Mouse (Mus musculus) myocyte (in vitro differentiated cells): ENCODE measurements at regions not wholly inside any gene's neighbourhood (a gene's known extent, or its start where the extent isn't known, plus 50 kb on each side); places are given as distances from the start of the nearest gene placed in this dataset.

ENCODE experiments used
- H3K27me3 ChIP-seq: one replicate; pipeline ENCODE4 v1.6.1; 2011; ENCODE audit not compliant: control insufficient read depth, insufficient read depth, insufficient read length
- H3K36me3 ChIP-seq: one replicate; pipeline ENCODE4 v1.6.1; 2011; ENCODE audit not compliant: control insufficient read depth, insufficient read depth
- H3K4me2 ChIP-seq: one replicate; pipeline ENCODE4 v1.6.1; 2011; ENCODE audit warnings: low read depth, control low read depth
- H3K4me3 ChIP-seq: one replicate; pipeline ENCODE4 v1.5.1; 2011; ENCODE audit warnings: mild to moderate bottlenecking, control low read depth, moderate library complexity
- H3K79me2 ChIP-seq: one replicate; pipeline ENCODE4 v1.6.1; 2011; ENCODE audit not compliant: control insufficient read depth, insufficient read depth
- H3ac ChIP-seq: one replicate; pipeline ENCODE4 v1.6.1; 2011; ENCODE audit not compliant: control insufficient read depth, insufficient read length
- CEBPB ChIP-seq: IDR thresholded peaks from 2 replicates; pipeline ENCODE4 v1.6.1; 2011; ENCODE audit warnings: mild to moderate bottlenecking, moderate library complexity; ENCODE audit not compliant: poor library complexity, insufficient read depth, severe bottlenecking
- E2F4 ChIP-seq: IDR thresholded peaks from one replicate; pipeline ENCODE4 v1.6.1; 2011; ENCODE audit warnings: mild to moderate bottlenecking, control low read depth, moderate library complexity; ENCODE audit not compliant: insufficient read depth
- MAX ChIP-seq: IDR thresholded peaks from one replicate; pipeline ENCODE4 v1.6.1; 2011; ENCODE audit warnings: low read depth, mild to moderate bottlenecking, control low read depth
- MYOD1 ChIP-seq, 3 experiments: IDR thresholded peaks; one replicate each; pipeline ENCODE4 v1.6.1; 2011; ENCODE audit warnings: control low read depth in 2 of 3, low read depth in 2 of 3, mild to moderate bottlenecking in 2 of 3, moderate library complexity in 1 of 3; ENCODE audit not compliant: insufficient read length in 2 of 3, control insufficient read depth in 1 of 3
- MYOG ChIP-seq, 3 experiments: IDR thresholded peaks; one replicate each; pipeline ENCODE4 v1.6.1; 2011; ENCODE audit warnings: control low read depth in 2 of 3, low read depth in 2 of 3, mild to moderate bottlenecking in 2 of 3; ENCODE audit not compliant: insufficient read length in 2 of 3, control insufficient read depth in 1 of 3, insufficient read depth in 1 of 3
- POLR2A ChIP-seq: IDR thresholded peaks from one replicate; pipeline ENCODE4 v1.6.1; 2011; ENCODE audit warnings: low read depth, mild to moderate bottlenecking, control low read depth, moderate library complexity; ENCODE audit not compliant: insufficient read length
- POLR2AphosphoS2 ChIP-seq: IDR thresholded peaks from one replicate; pipeline ENCODE4 v1.6.1; 2011; ENCODE audit warnings: low read depth, control low read depth; ENCODE audit not compliant: insufficient read length
- REST ChIP-seq: IDR thresholded peaks from one replicate; pipeline ENCODE4 v1.6.1; 2011; ENCODE audit warnings: mild to moderate bottlenecking, control low read depth, moderate library complexity; ENCODE audit not compliant: insufficient read depth, insufficient read length
- SRF ChIP-seq: IDR thresholded peaks from one replicate; pipeline ENCODE4 v1.6.1; 2011; ENCODE audit warnings: low read depth; ENCODE audit not compliant: control insufficient read depth, insufficient read length
- TCF12 ChIP-seq: IDR thresholded peaks from one replicate; pipeline ENCODE4 v1.6.1; 2011; ENCODE audit warnings: mild to moderate bottlenecking, control low read depth; ENCODE audit not compliant: poor library complexity, insufficient read depth, severe bottlenecking
- TCF3 ChIP-seq: IDR thresholded peaks from one replicate; pipeline ENCODE4 v1.6.1; 2011; ENCODE audit warnings: low read depth, control low read depth; ENCODE audit not compliant: insufficient read length
- USF1 ChIP-seq: IDR thresholded peaks from one replicate; pipeline ENCODE4 v1.6.1; 2011; ENCODE audit warnings: low read depth, mild to moderate bottlenecking, control low read depth, moderate library complexity

DNA sequence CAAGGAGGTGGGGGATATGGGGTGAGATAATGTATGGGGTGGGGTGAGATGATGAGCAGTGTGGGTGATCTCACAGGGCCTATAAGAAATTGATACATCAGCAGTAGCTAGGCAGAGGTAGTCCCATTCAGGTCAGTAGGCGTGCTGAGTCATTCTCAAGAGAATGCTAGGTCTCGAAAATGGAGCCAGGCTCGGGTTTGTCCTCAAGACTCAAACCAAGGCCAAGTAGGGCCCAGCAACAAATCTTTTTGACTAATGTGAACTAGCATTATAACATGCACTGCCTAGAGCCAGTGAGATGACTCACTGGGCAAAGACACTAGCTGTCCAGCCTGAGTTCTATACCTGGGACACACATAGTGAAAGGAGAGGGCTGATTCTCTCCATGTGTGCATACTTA is 710.8 kb upstream of the Pkdcc start:
- H3K79me2 ChIP-seq, result no peaks in the 10 kb centered on the region
- no peak overlapping the region for H3K4me2 ChIP-seq
- no peaks in the 10 kb centered on the region for H3K36me3 ChIP-seq
- no peak overlapping the region for H3K4me3 ChIP-seq
- no peak for TF ChIP-seq MYOG (IDR thresholded peaks at IDR 0.05; ENCODE audit: control insufficient read depth in 1 of 3, insufficient read depth in 1 of 3, insufficient read length in 2 of 3, low read depth in 2 of 3)
- no peak for TF ChIP-seq MYOD1 (IDR thresholded peaks at IDR 0.05; ENCODE audit: control insufficient read depth in 1 of 3, insufficient read length in 2 of 3, low read depth in 2 of 3)
- TF ChIP-seq CEBPB, result no peak
- TF ChIP-seq USF1, result no peak
- TF ChIP-seq POLR2A, result no peak
- no peak for TF ChIP-seq REST
- no peak for TF ChIP-seq TCF3
- TF ChIP-seq SRF, result no peak
- TF ChIP-seq MAX, result no peak
- TF ChIP-seq E2F4, result no peak
- no peak for TF ChIP-seq POLR2AphosphoS2
- no peak for TF ChIP-seq TCF12
- no peaks in the 10 kb centered on the region for H3K27me3 ChIP-seq
- H3ac ChIP-seq, result no peak overlapping the region

DNA sequence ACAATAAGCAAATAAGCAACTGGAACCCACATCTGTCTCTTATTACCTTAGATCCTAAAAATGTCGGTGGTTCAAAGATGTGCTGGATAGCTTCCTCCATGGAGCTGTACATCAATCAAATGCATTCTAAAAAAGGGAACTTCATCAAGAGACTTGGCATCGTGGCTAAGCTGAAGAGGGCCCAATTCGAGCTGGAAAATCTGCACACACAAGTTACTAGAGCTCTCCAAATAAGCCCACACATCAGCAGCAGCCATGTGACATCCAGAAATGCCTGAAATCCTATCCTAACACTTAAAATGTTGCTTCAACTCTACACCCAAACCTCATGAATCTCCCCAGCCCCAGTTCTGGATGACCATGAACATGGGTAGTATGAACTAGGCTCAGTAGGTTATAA is 729.5 kb upstream of the Pkdcc start:
- Histone ChIP-seq H3K27me3 (no peaks in the 10 kb centered on the region), H3K79me2 (no peaks in the 10 kb centered on the region), H3K4me2 (no peak overlapping the region), H3ac (no peak overlapping the region), H3K36me3 (no peaks in the 10 kb centered on the region), H3K4me3 (no peak overlapping the region)
- TF ChIP-seq CEBPB (no peak), TCF12 (no peak), MYOG (IDR thresholded peaks at IDR 0.05; ENCODE audit: control insufficient read depth in 1 of 3, insufficient read depth in 1 of 3, insufficient read length in 2 of 3, low read depth in 2 of 3) (no peak), TCF3 (no peak), SRF (no peak), MAX (no peak), POLR2A (no peak), USF1 (no peak), MYOD1 (IDR thresholded peaks at IDR 0.05; ENCODE audit: control insufficient read depth in 1 of 3, insufficient read length in 2 of 3, low read depth in 2 of 3) (no peak), POLR2AphosphoS2 (no peak), REST (no peak), E2F4 (no peak)

DNA sequence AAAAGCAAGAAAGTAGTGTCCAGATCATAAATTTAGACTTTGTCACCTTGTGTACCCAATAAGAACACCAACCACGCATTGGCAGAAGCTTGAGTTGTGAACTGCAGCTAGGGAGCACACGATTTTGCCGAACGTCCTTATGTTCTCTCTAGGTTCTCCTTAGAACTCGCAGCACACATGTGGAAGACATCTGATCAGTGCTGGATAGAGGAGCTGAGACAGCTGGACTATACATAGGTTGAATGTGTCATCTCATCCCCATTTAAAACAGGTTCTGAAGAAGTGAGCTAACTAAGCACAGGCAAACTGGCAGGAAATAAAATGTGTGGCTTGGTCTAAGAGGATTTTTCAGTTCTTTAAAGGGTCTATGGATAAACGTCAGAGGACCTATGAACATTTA is 730.5 kb upstream of the Pkdcc start:
- no peak overlapping the region for H3K4me3 ChIP-seq
- no peak overlapping the region for H3ac ChIP-seq
- no peaks in the 10 kb centered on the region for H3K36me3 ChIP-seq
- no peaks in the 10 kb centered on the region for H3K27me3 ChIP-seq
- no peak for TF ChIP-seq TCF12
- TF ChIP-seq REST, result no peak
- TF ChIP-seq POLR2A, result no peak
- TF ChIP-seq USF1, result no peak
- no peak for TF ChIP-seq MYOD1 (IDR thresholded peaks at IDR 0.05; ENCODE audit: control insufficient read depth in 1 of 3, insufficient read length in 2 of 3, low read depth in 2 of 3)
- TF ChIP-seq E2F4, result no peak
- no peak for TF ChIP-seq CEBPB
- TF ChIP-seq POLR2AphosphoS2, result no peak
- TF ChIP-seq MYOG (IDR thresholded peaks at IDR 0.05; ENCODE audit: control insufficient read depth in 1 of 3, insufficient read depth in 1 of 3, insufficient read length in 2 of 3, low read depth in 2 of 3), result no peak
- no peak for TF ChIP-seq SRF
- no peak for TF ChIP-seq MAX
- no peak for TF ChIP-seq TCF3
- no peaks in the 10 kb centered on the region for H3K79me2 ChIP-seq
- no peak overlapping the region for H3K4me2 ChIP-seq

DNA sequence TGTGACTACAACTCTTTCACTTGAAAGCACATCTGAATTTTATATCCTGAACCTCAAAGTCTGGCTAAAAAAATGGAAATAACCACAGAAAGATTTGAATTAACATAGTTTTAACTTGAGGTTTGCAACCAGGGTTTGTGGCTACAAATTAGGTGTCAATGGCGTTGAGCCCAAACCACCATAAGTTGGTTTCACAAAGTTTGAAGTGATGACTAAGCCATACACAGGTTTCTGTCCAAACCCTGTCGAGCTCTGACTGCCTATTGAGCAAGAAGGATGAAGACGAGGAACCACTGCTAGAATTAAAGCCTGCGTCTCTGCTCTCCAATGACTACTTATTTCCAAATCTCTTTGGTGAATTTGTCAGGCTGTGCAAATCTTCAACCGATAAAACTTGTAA is 719.8 kb upstream of the Slc8a1 start:
- Histone ChIP-seq H3K36me3 (no peaks in the 10 kb centered on the region), H3ac (no peak overlapping the region), H3K79me2 (no peaks in the 10 kb centered on the region), H3K4me2 (no peak overlapping the region), H3K4me3 (no peak overlapping the region), H3K27me3 (no peaks in the 10 kb centered on the region)
- TF ChIP-seq POLR2A (no peak), TCF3 (no peak), TCF12 (no peak), POLR2AphosphoS2 (no peak), MYOG (IDR thresholded peaks at IDR 0.05; ENCODE audit: control insufficient read depth in 1 of 3, insufficient read depth in 1 of 3, insufficient read length in 2 of 3, low read depth in 2 of 3) (no peak), CEBPB (peak; percentile 72; the same call in 1 of the 2 replicates)

- Histone ChIP-seq H3K4me2 (no peak overlapping the region), H3K79me2 (no peaks in the 10 kb centered on the region), H3ac (no peak overlapping the region), H3K27me3 (no peaks in the 10 kb centered on the region), H3K4me3 (no peak overlapping the region), H3K36me3 (no peaks in the 10 kb centered on the region)
- TF ChIP-seq REST (no peak), CEBPB (peak; percentile 76; the same call in 1 of the 2 replicates)
Observed at GRCm38 (mm10) chr17:82453847-82454246, 715.7 kb upstream of the Slc8a1 start.
